Mouse (Mus musculus): ENCODE data around the gene Acacb. TPM values are rescaled to one million over a fixed set of nuclear protein-coding genes. Genes with fewer than 3 reads are reported as not detected.

Acacb gene
- polyA plus RNA-seq, 1 experiment from 2014 or later: 5.0 TPM

GRCm38 (mm10) chr5:114282346-114282745 is 136.0 kb downstream of the Acacb start:
- peaks cover 42% of the 10 kb centered on the region for H3K27me3 ChIP-seq (replicated peaks)
- WGBS: 25% methylated on average over 6 of the region's 6 CpGs
- H3K9ac ChIP-seq (replicated peaks): no peak overlapping the region
- H3K4me2 ChIP-seq: no peak overlapping the region
- H3K9me3 ChIP-seq (replicated peaks): no peaks in the 10 kb centered on the region
- H3K36me3 ChIP-seq: no peaks in the 10 kb centered on the region
- no peak overlapping the region for H3K27ac ChIP-seq (replicated peaks)
- ATAC-seq (ENCODE audit: low FRiP score): no peak
- peaks cover 10% of the 10 kb centered on the region for H3K4me1 ChIP-seq
- no peak overlapping the region for H3K4me3 ChIP-seq (replicated peaks)

DNA sequence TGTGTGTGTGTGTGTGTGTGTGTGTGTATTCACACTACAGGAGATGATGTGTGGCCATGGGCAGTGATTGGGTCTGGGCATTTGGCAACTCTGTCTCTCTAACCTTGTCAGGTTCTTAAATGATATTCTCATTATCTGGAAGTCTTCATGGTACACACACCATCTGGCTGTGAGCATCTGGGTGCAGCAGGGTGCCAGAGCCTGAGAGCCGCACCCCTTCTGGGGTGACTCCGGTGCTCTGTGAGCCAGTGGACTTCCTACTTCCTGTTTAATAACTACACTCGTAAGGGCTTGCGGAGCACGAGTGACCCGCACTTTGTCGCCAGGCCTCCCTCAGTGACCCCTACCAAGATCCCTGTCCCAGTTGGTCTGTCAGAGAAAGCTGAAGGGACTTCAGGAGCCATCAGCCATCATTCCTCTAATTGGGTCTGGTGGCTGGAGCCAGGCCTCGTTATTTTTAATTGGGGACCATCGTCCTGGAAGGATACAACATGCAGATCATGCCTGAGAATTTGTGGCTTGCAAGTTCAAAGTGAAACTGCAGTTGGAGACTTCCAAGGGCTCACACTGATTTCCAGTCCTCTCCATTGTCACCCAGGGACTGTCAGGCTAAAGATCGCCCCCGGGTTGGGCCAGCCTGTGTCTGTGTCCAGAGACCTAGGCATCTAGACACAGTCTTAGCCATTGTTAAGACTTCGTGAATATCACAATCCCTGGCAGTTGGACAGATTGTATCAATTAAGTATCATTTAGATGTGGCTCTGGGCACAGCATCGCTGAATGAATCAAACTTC is 138.5 kb downstream of the Acacb start:
- H3K4me2 ChIP-seq: no peak overlapping the region
- no peak overlapping the region for H3K27ac ChIP-seq (replicated peaks)
- no peak overlapping the region for H3K9ac ChIP-seq (replicated peaks)
- 73% methylated on average over 13 of the region's 13 CpGs for WGBS
- H3K9me3 ChIP-seq (replicated peaks): no peaks in the 10 kb centered on the region
- peaks cover 41% of the 10 kb centered on the region for H3K27me3 ChIP-seq (replicated peaks)
- no peak for ATAC-seq (ENCODE audit: low FRiP score)
- no peaks in the 10 kb centered on the region for H3K36me3 ChIP-seq
- H3K4me3 ChIP-seq (replicated peaks): no peak overlapping the region
- H3K4me1 ChIP-seq: peaks cover 5% of the 10 kb centered on the region

DNA sequence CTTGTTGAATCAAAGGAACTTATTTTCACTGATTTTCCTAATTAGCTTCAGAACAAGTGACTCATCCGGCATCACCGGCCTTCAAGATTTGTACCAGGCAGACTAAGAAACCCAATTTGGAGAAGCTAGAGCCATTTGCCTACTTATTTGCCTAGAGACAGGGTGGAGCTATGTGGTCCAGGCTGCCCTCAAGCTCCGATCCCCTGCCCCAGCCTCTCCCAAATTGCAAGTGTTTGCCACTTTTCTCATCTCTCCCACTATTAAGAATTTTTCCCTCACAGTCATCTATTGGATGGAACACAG is 139.0 kb downstream of the Acacb start:
- 93% methylated on average over 3 of the region's 3 CpGs for WGBS
- Histone ChIP-seq H3K9ac (replicated peaks) (no peak overlapping the region), H3K27ac (replicated peaks) (no peak overlapping the region), H3K4me2 (no peak overlapping the region), H3K27me3 (replicated peaks) (peaks cover 41% of the 10 kb centered on the region), H3K4me3 (replicated peaks) (no peak overlapping the region), H3K36me3 (no peaks in the 10 kb centered on the region), H3K9me3 (replicated peaks) (no peaks in the 10 kb centered on the region), H3K4me1 (peaks cover 9% of the 10 kb centered on the region; the same call in 1 of the 2 replicates)
- no peak for ATAC-seq (ENCODE audit: low FRiP score)

GRCm38 (mm10) chr5:114286102-114286501 is 139.8 kb downstream of the Acacb start:
- Histone ChIP-seq H3K9ac (replicated peaks) (no peak overlapping the region), H3K36me3 (no peaks in the 10 kb centered on the region), H3K9me3 (replicated peaks) (no peaks in the 10 kb centered on the region), H3K4me1 (peaks cover 9% of the 10 kb centered on the region; the same call in 1 of the 2 replicates), H3K4me3 (replicated peaks) (no peak overlapping the region), H3K27ac (replicated peaks) (no peak overlapping the region), H3K27me3 (replicated peaks) (peaks cover 38% of the 10 kb centered on the region), H3K4me2 (no peak overlapping the region)
- WGBS: 85% methylated on average over 4 of the region's 4 CpGs
- no peak for ATAC-seq (ENCODE audit: low FRiP score)

DNA sequence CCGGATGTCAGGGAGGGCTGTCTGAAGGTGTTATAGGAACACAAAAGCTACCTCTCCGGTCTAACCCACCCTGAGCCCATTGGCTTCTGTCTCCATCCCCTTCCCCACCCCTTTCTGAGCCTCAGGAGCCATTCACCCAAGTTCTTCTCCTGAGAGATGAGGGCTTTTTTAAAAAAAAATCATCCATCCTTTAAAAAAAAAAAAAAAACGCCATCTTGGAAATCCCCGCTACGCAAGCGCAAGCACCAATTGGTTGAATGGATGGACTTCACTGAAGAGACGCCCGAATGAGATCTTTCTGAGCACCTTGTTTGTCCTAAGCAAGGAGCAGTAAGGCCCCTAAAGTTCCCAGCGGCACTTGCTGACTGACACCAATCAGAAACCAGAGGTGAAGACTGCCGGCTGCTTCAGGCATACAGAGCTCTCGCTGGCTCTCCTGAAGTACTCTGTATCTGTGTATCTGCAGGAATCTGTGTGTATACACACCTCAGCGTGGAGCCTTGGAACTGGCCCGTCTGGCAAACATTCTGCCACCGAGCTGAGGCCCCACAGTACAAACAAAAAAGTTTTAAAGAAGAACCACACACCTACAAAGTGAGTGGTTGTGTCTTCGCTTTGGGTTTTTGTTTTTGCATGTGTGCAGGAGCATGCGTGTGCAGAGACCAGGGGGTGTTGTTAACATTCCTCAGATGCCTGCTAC is 140.7 kb downstream of the Acacb start:
- H3K4me2 ChIP-seq: no peak overlapping the region
- peaks cover 40% of the 10 kb centered on the region for H3K27me3 ChIP-seq (replicated peaks)
- peaks cover 9% of the 10 kb centered on the region; the same call in 1 of the 2 replicates for H3K4me1 ChIP-seq
- no peak overlapping the region for H3K27ac ChIP-seq (replicated peaks)
- H3K9ac ChIP-seq (replicated peaks): no peak overlapping the region
- H3K36me3 ChIP-seq: no peaks in the 10 kb centered on the region
- H3K4me3 ChIP-seq (replicated peaks): no peak overlapping the region
- ATAC-seq (ENCODE audit: low FRiP score): no peak
- no peaks in the 10 kb centered on the region for H3K9me3 ChIP-seq (replicated peaks)
- WGBS: 88% methylated on average over 16 of the region's 16 CpGs

- Histone ChIP-seq H3K9me3 (replicated peaks) (no peaks in the 10 kb centered on the region), H3K27me3 (replicated peaks) (peaks cover 41% of the 10 kb centered on the region), H3K4me2 (no peak overlapping the region), H3K27ac (replicated peaks) (no peak overlapping the region), H3K4me3 (replicated peaks) (no peak overlapping the region), H3K36me3 (no peaks in the 10 kb centered on the region), H3K4me1 (peaks cover 9% of the 10 kb centered on the region; the same call in 1 of the 2 replicates), H3K9ac (replicated peaks) (no peak overlapping the region)
- WGBS: 86% methylated on average over 5 of the region's 5 CpGs
- no peak for ATAC-seq (ENCODE audit: low FRiP score)
These were observed 142.1 kb downstream of the Acacb start for GRCm38 (mm10) chr5:114288396-114288795.

GRCm38 (mm10) chr5:114288874-114289273 is 142.5 kb downstream of the Acacb start, which contains the start of gene Myo1h:
Gene Myo1h (plus strand): TSS chr5:114289166.
- H3K9ac ChIP-seq (replicated peaks): no peak within 1 kb of the TSS
- peaks cover 9% of the 10 kb centered on the region; the same call in 1 of the 2 replicates for H3K4me1 ChIP-seq
- 51% methylated on average over 13 of the region's 13 CpGs for WGBS
- H3K27ac ChIP-seq (replicated peaks): no peak within 1 kb of the TSS
- H3K36me3 ChIP-seq: no peaks in the 10 kb centered on the region
- H3K9me3 ChIP-seq (replicated peaks): no peaks in the 10 kb centered on the region
- ATAC-seq (ENCODE audit: low FRiP score): no peak
- no peak within 1 kb of the TSS for H3K4me2 ChIP-seq
- no peak within 1 kb of the TSS for H3K4me3 ChIP-seq (replicated peaks)
- peaks cover 38% of the 10 kb centered on the region for H3K27me3 ChIP-seq (replicated peaks)

DNA sequence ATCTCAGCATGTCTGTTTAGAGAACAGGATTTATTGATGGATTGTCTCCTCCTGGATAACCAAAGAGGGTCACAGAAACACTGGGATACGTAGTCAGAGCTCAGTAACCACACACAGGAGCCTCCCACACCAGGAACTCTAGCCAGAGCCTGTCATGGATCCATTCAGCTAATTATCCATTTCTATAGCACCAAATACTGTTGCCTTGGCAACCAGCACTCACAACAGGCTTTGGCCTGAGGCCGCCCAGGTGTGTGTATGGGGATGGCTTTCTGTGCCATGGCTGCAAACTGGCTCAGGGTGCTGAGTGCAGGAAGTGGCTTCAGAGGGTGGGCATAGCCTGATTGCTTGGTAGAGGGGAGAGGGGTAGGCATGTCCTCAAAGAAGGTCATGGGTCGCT is 143.7 kb downstream of the Acacb start:
- Histone ChIP-seq H3K36me3 (no peaks in the 10 kb centered on the region), H3K27ac (replicated peaks) (no peak overlapping the region), H3K4me1 (peaks cover 9% of the 10 kb centered on the region; the same call in 1 of the 2 replicates), H3K9ac (replicated peaks) (no peak overlapping the region), H3K4me2 (no peak overlapping the region), H3K27me3 (replicated peaks) (peaks cover 39% of the 10 kb centered on the region), H3K4me3 (replicated peaks) (no peak overlapping the region), H3K9me3 (replicated peaks) (no peaks in the 10 kb centered on the region)
- peak; percentile 69 for ATAC-seq (ENCODE audit: low FRiP score)
- WGBS: 43% methylated on average over 3 of the region's 3 CpGs

- Histone ChIP-seq H3K9me3 (replicated peaks) (no peaks in the 10 kb centered on the region), H3K36me3 (no peaks in the 10 kb centered on the region), H3K27ac (replicated peaks) (no peak overlapping the region), H3K4me2 (0 out of 2 replicates have a peak overlapping the region, but pooled peaks have one; percentile 13), H3K27me3 (replicated peaks) (peaks cover 45% of the 10 kb centered on the region), H3K4me3 (replicated peaks) (no peak overlapping the region), H3K4me1 (peaks cover 27% of the 10 kb centered on the region), H3K9ac (replicated peaks) (no peak overlapping the region)
- ATAC-seq (ENCODE audit: low FRiP score): no peak
- 13% methylated on average over 22 of the region's 22 CpGs for WGBS
These were observed 150.6 kb downstream of the Acacb start for GRCm38 (mm10) chr5:114296693-114297631.

DNA sequence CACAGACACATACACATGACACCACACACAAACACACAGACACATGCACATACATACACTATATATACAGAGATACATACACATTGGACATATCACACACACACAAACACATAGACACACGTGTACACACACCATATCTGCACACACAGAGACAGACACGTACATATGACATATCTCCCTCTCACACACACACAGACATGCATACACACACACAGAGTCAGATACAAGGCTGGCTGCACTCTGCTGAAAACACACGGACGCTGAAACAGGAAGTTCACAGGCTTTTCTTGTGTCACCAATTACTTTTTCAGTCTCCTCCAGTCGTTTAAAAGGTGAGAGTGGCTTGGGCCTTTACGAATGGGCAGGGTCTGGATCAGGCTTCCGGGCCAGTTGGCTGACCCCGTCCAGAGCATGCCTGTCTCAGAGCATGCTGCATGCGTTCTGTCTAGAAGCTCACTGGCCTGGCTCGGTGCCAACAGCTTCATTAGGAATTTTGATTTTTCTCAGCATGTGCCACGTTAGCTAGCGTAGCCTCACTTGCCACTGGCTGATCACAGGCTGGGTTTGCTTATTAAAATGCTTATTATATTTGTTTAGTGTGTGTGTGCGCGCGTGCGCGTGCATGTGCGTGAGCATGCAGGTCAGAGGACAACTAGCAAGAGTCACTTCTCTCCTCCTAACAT is 152.0 kb downstream of the Acacb start:
- Histone ChIP-seq H3K4me2 (no peak overlapping the region), H3K9ac (replicated peaks) (no peak overlapping the region), H3K4me3 (replicated peaks) (no peak overlapping the region), H3K9me3 (replicated peaks) (no peaks in the 10 kb centered on the region), H3K36me3 (no peaks in the 10 kb centered on the region), H3K27ac (replicated peaks) (no peak overlapping the region), H3K4me1 (peaks cover 27% of the 10 kb centered on the region), H3K27me3 (replicated peaks) (peaks cover 50% of the 10 kb centered on the region)
- WGBS: 45% methylated on average over 18 of the region's 18 CpGs
- no peak for ATAC-seq (ENCODE audit: low FRiP score)

Data from neural tube, embryonic 15.5 days (tissue).